Mouse (Mus musculus) right cerebral cortex, postnatal 10 days (tissue): ENCODE measurements at regions not wholly inside any gene's neighbourhood (a gene's known extent, or its start where the extent isn't known, plus 50 kb on each side); places are given as distances from the start of the nearest gene placed in this dataset.

ENCODE experiments used
- DNase-seq, 2 experiments: peaks; one replicate each; pipeline ENCODE4 v3.0.0; 2021; ENCODE audit warnings: low spot score in 2 of 2

DNA sequence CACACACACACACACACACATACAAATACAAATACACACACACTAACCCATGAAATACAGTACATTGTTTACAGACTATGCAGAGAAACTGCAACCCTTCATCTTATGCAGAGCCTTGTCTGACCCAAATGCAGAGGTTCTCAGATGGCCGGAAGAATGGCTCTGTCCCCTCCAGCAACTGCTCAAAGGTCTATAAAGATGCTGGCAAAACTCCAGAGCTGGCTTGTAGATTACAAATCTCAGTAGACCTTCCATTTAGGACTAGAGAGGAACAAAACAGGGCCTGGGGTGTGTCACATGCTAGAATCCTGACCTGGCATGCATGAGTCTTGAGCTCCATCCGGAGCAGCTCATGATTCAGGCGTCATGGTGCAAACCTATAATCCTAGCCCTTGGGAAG lies 364.4 kb upstream of the Runx1 start:
- DNase-seq: no peak

DNA sequence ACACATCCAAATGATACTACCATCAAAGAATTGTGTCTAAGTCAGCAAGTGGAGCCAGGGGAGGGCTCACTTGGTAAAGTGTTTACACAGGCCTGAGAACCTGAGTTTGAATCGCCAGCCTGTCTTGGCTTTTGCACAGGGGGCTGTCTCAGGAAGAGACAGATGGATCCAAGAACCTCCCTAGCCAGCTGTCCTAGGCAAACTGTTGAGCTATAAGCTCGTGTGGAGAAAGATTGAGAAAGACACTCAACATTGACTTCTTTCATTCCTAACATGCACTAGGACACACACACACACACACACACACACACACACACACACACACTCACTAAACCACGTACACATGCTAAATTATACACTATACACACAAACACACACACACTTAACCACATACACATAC lies 363.9 kb upstream of the Runx1 start:
- DNase-seq: no peak

DNA sequence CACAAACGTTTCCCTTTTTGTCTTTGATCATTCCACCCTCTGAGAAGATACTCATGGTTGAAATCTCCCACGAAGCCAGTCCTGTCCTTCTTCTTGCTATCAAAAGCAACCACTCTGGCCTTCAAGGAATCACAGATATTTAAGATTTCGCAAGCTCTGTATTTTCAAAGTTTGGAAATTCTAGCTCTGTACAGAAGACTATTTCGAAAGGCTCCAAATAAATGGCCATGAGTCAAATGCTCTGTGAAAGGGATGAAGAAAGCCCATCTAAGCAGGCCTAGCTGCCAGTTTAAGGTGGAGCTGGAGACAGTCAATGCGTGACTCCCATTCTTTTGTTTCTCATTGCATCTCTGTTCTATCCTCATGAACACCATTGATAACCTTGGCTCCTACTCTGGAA lies 363.5 kb upstream of the Runx1 start:
- no peak for DNase-seq

DNA sequence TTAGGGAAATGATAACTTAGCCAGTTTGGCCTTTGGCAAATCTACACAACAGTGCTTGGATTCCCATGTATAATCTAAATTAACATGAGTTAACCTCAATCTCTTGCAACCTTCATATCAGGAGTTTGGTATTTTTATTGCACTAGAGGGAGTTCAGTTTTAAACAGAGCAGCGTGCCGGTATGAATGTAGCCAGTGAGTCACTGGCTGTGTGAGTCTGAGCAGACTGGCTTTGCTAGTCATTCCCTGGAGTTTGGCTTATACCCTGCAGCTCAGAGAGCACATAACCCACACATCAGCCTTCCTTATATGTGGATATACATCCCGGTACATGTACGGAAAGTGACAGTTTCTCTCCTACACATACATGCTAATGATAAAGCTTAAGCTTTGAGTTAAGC lies 360.6 kb upstream of the Runx1 start:
- DNase-seq: no peak

DNA sequence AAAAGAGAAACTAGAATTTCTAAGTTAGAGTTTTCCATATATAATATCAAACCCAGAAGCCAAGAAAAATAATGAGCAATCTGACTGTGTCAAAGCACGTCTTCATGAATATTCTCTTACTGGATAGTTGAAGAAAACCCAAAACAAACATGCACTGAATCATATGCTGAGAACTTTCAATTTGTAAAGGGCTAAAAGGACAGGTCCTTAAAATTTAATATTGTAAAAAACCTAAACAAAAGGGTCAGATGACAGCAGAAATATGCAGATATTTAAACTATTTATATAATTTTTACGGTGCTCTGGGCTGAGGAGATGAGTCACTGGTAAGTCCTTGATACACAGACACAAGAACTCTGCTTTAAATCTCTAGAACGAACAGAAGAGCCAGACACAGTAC lies 356.7 kb upstream of the Runx1 start:
- DNase-seq: no peak

DNA sequence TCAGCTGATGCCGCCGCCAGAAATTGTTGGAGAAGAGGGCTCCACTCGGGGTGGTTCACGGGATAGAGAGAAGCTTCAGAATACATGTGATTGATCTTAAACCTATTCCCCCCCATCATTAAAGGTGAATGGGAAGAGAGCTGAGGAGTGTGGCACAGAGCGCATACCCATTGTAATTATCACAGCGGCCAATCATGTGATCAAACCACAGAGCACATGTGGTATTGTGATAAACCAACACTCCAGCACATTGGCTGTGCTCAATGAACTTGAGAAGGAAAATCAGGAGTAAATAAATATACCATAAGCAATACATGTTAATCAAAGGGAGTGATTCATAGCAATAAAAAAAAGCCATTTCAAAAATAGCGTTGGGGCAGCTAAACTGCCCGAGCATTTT lies 355.5 kb upstream of the Runx1 start:
- no peak for DNase-seq

DNA sequence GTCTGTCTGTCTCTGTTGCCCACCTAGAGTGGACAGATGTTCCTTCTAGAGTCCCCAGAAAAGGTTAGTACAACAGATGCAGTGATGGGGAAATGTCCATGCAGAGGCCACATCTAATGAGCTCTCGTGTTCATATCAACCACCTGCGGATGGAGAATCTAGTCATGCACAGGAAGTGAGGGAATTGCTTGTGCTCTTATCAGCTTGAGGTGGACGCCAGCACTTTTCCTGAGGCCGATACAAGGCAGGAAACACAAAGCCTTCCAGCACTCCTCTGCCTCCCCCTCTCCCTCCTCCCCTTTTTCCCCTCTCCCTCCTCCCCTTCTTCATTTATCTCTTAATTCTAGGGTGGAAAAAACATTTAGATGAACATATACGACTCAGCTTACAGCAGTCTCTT lies 354.3 kb upstream of the Runx1 start:
- no peak for DNase-seq

DNA sequence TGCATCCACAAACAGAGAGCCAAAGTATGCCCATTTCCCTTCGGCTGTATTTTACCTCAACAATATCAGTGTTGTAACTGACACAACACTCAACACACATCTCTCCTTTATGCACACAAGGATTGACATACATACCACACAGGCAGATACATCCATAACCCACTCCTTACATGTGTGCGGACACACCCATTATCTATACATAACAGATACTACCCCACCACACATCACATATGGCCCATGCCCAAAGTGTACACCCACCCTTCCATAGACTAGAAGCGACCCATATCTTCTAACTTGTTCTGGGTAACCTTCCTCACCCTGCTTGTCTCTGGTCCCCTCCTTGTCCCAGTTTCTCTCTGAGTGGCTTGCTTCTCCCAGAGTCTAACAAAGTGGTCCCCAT lies 340.7 kb upstream of the Runx1 start:
- no peak for DNase-seq

DNA sequence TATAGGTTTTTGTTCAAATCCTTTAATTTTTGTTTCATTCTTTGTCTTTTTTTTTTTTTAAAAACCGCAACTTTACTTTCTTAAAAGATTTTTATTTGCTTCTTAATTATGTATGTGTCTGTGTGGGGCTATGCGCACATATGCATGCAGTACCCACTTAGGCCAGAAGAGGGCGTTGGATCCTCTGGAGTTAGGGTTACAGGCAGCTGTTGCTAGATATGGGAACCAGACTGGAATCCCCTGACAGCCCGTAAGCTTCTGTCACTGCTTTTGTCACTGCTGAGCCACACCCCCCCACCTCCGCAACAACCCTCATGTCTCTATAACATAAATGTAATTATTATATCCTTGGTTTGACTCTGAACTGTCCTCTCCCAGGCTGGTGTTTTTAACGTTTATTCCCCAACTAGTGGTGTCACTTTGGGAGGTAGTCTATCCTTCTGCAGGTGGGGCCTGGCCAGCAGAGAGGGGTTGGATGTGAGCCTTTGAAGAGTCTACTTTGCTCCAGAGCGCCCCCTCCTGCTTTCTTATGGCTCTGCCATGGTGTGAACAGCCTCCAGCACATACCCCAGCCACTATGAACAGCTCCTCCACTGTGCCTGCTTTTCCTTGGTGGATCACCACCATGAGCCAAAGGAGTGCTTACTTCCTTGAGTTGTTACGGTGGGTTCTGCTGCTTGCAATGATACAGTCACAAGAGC lies 332.7 kb upstream of the Runx1 start:
- DNase-seq: no peak

DNA sequence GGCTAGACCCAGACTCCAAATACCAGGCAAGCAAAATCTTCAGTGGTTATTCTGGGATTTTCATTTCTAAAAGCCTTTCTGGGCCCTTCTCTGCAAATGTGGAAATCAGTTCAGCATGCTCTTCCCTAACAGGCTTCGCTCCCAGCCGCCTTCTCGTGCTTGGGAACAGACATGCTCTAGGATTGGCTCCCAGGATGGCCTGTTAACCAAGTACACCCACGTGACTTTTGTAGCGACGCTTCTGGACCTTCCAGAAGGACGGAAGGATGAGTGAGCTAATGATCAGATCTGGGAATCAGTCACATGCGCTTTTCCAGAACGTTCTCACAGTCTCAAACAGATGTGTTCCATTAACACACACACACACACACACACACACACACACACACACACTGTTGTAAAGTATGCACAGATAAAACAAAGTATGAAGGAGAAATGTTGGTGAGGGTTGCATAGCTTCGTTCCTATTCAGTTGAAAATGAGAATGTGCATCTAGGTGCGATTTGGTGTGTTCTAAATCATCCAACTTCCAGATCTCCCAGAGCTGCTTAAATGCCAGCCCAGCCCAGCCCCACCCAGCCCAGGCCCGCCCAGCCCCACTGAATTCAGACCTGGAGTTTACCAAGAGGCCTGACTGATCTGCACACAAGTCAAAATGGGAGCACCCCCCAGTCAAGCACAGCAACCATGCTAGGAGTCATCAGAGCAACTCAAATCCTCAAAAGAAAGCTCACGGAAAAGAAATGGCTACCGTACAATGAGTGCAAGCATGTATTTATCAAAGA lies 327.8 kb upstream of the Runx1 start:
- no peak for DNase-seq

DNA sequence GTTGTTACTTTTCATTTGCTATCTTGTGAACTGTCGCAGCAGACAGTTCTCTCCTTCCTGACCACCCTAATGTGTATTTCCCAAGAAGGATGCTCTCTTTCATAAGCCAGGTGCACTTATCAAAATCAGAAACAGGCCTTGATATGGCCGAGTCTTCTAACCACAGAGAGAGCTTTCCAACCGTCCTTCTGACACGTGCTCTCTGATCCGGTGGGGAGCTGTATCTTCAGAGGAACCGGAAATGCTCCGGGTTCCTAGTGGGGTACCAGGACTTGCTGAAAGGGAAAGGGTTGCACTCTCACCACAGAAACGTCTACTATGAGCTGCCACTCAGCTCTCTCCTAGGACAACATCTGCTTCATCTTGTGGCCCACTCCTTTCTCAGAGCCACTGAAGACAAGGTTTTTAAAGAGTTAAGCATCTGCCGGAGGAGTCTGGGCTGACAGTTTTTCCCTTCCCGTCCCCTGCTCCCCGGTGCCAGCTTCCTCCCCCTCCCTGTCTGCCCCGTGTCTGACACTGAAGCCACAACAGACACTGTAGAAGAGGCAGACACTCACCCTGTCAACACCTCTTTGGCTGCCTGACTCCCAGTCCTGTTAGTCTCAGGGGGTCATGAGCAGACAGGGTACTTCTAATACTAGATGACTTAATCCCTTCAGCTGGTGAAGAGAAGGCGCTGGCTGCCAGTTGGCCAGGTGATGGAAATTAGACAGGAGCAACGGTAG lies 327.0 kb upstream of the Runx1 start:
- DNase-seq: no peak

DNA sequence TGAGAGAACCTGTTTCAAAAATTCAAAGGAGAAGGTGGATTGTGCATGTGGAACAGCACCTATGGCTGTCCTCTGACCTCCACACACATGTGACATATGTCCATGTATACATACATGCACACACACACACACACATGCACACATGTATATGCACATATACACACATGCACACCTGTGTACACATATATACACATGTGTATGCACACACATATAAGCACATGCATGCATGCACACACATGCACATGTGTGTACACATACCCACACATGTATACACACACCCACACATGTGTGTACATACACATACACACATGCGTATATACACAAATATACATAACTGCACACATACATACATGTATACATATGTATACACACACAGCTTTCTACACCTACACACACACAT lies 326.1 kb upstream of the Runx1 start:
- DNase-seq: no peak

DNA sequence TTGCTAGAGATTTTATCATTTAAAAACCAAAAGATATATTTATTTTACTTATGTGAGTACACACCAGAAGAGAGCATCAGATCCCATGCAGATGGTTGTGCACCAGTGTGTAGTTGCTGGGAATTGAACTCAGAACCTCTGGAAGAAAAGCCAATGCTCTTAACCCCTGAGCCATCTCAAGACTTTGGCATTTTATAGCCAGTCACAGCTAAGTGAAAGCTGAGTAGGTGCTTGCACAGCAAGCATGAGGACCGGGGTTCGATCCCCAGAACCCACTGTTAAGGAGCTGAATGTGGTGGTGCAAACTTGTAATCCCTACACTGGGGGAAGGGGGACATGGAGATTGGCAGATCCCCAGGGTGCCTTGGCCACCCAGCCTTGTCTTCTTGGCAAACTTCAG lies 325.7 kb upstream of the Runx1 start:
- no peak for DNase-seq

DNA sequence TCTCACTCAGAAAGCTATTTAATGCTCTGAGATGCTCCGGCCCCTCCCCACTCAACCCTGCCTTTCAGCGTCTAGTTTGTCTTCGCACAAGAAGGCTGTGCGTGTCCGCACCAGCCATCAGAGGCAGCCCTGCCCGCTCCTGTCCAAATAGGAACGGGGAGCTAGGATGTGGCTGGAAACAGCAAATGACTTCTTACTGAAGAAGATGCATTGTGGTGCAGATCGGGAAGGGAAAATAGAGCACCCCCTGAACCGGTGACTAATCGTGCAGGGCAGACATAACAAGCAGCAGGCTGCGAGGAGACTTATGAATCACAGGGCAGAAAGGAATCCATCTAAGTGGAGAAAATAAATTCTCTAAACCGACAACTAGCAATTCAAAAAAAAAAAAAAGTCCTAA lies 324.5 kb upstream of the Runx1 start:
- DNase-seq: no peak

DNA sequence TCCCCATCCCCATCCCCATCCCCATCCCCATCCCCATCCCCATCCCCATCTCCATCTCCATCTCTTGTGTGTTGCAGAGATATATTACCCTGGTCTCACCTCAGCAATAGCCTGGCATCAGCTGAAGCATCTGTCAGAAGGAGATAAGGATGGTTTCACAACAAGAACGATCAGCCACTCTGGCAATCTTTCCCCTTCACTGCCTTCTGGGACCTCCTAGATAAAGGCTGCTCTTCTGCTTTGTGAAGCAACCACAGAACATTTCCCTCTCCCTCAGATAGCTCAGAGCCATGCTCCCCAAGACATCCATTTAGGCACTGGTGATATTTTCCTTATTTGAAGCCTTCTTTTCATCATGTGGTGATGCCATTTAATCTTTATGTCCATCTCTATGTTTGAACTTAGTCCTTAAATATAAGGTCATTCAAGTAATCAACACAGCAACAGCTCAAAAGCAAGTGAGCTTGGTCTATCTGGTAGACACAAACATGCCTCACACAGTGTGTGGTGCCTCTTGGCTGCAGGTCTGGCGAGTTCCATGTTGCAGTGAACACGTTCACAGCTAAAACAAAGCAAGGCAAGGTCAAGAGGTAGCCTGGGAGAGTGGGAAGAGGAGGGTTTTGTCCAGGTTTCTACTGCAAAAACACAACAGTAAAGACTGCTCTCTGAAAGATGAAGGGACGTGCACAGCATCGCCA lies 321.7 kb upstream of the Runx1 start:
- DNase-seq: no peak

DNA sequence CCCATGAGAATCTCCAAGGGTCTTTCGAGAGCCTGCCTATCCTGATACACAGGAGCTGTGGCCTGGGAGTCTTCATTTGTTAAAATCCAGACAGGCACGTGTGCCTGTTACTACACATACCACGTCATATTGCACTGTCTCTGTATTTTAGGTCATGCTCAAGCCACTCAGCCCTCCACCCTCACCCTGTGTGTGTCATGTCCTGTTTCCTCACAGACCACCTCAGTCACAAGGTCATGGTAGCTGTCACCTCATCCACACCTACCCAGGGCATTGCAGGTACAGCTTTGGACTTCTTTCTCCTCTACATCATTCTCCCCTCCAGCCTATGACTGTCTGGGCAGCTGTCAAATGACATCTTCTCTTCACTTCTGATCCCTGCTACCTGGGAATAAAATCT lies 320.9 kb upstream of the Runx1 start:
- DNase-seq: no peak

DNA sequence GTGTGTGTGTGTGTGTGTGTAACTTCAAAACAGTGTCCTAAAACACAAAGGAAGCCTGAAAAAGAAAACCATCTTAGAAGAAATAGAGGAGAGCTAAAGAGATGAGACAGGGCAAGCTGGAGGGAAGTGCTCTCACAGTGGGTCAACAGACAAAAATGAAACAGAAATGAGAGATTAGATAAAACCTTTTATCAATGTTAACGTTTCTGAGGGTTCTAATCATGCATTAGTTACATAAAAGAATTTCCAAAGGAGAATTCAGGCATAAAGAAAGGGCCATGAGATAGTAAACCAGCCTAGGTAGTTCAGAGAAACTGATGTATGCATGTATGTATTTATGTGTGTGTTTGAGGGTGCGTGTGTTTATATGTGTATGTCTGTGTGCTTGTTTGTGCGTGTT lies 319.7 kb upstream of the Runx1 start:
- no peak for DNase-seq

DNA sequence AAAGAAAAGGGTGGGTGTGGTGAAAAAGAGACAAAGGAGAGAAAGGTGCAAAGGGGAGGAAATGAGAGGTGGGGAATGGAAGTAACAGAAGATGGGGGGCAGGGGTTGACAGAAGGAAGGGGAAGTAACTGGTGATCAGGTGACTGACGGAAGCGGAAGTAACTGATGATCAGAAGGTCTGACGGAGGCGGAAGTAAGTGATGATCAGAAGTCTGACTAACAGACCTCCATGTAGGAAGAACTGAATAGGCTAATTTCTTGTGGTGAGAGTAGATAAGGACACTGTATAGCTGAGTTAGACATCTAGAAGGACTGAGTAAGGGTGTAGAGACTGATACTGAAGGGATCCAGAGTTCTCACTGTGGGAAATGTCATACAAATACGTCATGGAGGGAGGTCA lies 318.1 kb upstream of the Runx1 start:
- DNase-seq: no peak

DNA sequence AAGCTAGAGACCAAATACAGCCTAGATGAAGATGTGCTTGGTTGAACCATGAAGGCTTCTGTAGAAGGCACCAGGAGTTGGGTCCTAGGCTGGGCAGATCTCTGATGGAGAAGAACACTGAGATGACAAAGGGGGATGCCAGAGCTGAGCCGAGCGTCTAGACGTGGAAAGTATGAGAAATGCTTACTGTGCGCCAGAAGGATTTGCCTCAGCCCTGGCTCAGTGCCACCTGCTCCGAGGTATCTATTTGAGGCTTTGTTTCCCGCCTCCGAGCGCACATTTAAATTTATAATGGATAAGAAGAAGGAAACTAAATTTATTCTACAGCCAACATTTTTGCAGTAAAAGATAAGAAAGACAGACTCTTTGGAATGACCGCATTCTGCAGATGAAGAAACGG lies 317.2 kb upstream of the Runx1 start:
- peak; percentile 91 to 93 for DNase-seq

DNA sequence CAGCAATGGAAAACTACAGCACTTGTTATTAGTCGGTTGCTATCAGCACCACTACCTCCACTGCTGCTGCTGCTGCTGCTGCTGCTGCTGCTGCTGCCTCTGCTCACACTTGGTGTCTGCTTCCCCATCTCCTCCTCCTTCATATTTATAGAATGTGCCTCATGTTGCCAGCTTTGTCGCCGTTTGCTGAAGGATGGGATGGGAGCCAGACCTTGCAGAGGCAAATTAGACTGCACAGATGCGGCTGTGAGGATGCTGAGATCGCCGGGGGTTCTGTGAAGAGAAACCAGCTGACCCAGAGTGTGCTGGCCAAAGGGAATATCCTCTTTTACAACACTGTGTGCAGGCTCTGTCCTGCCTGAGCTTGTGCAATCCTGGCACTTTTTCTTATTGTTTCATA lies 316.0 kb upstream of the Runx1 start:
- DNase-seq: peak; percentile 44 to 65

DNA sequence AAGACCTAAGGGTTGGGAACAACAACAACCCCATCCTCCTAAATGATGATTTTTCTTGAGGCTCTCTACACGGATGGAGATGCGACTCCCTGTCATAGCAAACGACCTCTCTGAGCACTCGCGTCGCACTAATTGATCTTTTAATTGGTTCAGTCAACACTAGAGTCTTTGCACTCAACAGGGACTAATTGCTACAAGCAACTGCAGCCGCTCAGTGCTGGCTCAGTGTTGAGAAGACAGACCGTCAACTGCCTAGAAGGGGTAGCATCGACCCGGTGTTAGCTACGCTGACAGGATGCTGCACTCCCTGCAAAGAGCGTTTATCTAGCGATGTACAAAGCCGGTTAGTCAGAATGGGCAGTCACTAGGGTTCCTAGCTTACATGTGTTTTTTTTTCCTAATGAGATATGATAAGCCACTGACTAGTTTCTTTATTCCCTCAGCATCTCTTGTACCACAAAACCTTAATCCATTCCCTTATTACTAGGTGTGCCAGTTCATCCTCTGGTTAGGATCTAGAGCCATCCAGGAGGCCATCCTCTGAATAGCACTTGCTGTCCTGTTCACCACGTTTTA lies 314.7 kb upstream of the Runx1 start:
- DNase-seq: no peak

DNA sequence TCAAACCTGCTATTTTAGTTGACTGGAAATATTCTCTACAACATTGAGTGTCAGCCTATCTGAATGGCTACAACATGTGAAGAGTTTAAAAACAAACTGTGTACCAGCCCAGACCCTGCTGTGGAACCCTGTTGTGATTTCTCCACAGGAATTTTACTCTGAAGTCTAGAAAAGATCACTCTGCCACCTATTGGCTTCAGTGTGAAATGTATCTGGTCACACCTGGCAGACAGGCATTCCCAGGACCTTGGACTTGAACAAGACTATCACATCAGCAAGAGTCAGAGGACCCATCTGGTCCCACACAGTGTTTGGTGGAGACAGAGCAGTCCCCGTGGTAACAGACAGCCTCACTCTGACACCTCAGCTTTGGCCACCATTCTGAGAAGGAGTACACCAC lies 311.3 kb upstream of the Runx1 start:
- DNase-seq: no peak
